Mouse (Mus musculus) frontal cortex, postnatal 14 days (tissue): ENCODE measurements at regions not wholly inside any gene's neighbourhood (a gene's known extent, or its start where the extent isn't known, plus 50 kb on each side); places are given as distances from the start of the nearest gene placed in this dataset.

Experiments used
- DNase-seq, 2 experiments: peaks; one replicate each; pipeline ENCODE4 v3.0.0; 2022; ENCODE audit warnings: low spot score in 2 of 2

DNA sequence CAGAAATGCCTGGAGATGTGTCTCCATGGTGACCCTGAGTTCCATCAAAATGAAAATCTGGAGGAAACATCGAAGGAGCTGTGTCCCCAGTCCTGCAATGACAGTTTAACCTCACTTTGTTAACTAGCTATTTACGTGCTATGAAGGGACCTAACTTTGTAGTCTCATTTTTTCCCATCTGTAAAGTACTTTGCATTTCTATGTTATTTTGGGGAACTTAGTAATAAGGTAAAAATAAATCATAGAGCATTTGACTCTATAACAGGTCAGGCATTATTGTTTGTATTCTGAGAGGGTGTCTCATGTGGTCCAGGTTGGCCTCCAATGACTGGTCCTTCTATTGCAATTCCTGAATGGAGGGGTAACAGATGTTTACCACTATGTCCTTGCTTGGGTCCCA lies 513.6 kb upstream of the Adgrl2 start:
- no peak for DNase-seq

DNA sequence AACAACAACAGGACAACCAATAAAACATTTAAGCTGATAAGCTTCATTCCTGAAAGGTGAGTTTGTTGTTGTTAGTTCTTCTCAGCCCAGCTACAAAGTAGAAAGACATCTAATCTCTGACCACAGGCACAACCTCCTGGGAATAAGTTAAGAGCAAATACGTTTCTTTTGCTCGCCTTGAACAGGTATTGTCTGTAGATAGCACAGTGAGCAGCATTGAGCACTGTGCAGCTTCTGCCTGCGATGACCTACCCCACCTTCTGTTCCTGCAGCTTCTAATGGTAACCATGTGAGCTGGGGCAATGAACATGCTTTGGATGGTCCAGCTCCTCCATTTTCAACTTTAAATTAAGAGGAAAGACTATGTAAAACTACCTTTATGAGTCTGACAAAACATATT lies 509.8 kb upstream of the Adgrl2 start:
- no peak for DNase-seq

DNA sequence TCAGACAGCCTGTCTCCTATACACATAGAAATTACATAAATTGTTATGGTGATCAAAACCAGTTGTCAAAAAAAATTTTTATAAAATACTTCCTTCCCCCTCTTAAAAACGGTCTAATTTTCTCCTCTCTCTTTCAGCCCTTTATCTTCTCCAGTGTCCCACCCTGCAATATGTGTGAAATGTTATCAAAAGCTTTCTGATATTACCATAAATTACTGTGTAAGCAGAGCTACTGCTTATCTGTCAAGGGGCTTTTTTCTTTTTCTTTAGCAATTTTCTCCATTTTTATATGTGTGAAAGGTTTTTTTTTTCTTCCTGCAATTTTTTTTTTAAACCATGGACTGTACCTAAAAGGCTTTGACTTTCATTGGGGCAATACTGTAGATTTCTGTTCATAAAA lies 508.4 kb upstream of the Adgrl2 start:
- no peak for DNase-seq

DNA sequence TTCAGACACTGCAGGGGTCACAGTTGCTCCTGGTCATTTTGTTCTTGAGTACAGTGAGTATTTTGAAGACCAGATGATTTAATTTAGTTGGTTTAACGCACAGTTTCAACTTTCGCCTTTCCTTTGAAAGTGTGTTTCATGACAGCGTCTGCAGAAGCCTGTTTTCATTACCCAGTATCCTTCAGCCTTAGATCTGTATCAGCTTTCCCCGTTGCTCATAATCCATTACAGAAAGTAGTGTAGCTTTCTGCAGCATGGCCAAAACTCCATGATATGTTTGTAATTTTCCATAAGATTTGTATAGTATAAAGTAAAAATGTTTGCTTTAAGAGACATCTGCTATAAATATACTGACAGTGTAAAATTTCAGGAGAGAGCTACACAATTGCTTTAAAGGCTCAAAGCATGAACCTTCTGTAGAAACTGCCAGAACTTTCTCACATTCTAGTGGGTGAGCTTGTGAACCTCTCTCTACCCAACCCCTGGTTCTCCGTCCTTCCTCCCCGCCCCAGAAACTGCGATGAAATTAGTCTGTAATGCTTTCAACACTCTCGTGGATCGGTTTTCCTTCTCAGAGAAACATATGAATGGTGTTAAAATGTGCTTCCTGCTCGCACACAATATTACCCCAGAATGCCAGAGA lies 506.6 kb upstream of the Adgrl2 start:
- DNase-seq = no peak

DNA sequence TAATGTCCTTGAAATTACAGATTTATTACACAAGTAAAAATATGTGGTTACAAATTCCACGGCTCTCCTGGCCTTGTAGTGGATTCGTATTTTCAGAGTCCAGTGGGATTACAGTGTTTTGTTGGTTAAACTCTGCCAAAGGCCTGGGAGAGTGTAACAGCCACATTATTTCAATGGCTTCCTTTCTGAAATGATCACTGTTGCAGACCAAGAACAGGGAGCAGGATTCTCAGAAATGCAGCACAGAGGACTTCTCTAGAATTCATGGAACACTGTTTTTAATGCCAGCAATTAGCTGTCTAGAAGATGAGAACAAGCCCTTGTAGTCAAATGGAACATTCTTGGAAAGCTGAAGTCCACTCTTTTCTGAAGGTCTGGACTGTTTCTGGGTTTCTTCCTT lies 505.8 kb upstream of the Adgrl2 start:
- no peak for DNase-seq

DNA sequence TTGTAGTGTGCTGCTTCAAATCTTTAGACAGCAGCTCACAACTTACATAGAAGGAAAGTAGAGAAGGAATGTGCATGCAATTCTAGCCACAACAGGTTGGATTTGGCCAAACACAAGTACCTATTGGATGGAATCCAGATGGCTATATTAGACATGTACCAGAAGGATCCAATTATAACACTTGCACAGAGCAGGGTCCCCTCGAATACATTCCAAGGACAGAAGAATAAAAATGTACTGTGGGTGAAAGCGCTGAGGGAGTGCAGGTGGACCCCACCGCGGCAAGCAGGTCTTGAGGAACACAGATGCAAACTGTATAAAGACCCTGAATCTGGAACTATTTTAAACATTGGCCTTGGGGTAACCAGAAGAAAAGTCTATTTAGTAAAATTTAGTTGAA lies 497.8 kb upstream of the Adgrl2 start:
- DNase-seq = no peak

DNA sequence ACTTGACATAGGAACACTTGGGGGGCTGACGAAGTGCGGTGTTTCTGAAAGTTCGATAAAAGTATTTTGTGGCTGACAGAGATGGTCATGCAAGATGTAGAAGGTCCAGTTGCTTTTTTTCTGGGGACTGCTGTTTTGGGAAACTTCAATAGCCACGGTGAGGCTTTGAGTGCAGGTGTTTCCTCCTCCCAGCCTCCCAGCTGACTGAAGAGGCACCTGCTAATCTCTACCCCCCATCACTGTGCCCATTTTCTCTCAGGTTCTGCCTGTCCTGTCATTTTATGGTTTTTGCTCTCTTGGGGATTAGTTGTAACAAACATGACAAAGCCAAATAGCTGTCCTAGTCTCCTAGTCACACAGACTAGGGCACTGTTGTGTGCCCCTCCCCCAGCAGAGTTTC lies 495.1 kb upstream of the Adgrl2 start:
- DNase-seq = no peak

DNA sequence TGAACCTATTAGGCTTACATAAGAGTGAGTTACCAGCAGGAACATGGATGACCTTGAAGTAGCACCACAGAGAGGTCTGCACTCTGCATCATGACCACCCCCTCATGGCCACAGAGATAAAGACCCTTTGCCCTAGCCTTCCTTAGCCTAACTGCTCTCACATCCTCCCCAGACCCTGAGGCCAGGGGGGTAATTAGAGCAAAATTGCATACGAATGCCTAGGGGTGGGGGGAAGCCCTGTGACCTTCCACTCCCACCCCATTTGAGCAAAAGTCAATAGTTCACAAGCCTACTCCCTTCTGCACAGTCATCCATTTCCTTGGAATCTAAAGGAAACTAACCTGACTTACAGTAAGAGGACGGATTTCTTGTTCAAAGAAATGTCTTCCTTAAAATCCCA lies 494.0 kb upstream of the Adgrl2 start:
- no peak for DNase-seq

DNA sequence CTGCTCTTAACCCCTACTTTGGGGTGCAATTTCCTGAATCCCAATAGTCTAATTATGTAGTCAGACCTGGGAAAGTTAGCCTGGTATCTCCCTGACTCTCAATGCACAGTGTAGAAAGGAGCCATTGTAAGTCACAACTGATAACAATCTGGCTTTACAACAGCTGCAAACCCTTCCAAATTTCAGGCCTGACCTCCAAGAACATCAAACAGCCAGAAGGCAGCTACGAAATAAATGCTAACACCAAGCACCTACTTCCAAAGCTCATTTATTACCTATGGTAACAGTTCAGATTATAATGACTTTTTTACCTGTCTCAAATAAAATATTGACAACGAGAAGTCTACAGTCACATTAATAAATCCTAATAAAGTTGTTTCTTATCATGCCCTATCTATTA lies 485.8 kb upstream of the Adgrl2 start:
- DNase-seq = no peak

DNA sequence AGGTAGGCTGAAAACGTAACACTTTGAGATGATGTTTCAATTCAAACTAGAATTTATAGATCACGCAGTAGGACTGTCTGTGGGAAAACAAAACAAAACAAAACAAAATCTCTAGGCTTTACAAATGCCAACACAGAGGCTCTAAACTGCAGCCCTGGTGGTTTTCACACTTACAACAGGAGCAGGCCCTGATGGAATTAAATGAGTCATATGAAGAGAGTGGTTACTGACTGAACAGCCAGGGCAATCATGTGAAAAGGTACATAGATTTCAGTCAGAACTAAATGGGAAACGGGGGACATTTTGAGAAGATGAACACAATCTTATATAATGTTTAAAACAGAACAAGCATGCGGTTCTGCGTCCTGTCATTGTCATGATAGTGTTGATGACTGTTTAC lies 476.6 kb upstream of the Adgrl2 start:
- DNase-seq = no peak

DNA sequence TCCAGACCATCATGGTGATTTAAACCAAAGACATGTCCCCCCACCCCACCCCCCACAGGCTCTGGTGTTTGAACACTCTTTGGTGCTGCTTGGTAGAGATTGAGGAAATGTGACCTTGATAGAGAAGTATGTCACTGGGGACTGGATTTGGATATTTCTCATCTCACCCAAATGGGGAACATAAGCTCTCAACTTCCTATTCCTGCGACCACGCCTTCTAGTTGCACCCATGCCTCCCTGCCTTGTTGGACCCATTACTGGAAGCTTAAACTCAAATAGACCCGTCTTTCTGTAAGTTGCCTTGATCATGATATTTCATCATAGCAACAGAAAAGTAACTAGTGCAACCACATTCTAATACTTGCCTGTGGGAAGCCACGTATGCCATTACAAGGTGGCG lies 474.2 kb upstream of the Adgrl2 start:
- no peak for DNase-seq

DNA sequence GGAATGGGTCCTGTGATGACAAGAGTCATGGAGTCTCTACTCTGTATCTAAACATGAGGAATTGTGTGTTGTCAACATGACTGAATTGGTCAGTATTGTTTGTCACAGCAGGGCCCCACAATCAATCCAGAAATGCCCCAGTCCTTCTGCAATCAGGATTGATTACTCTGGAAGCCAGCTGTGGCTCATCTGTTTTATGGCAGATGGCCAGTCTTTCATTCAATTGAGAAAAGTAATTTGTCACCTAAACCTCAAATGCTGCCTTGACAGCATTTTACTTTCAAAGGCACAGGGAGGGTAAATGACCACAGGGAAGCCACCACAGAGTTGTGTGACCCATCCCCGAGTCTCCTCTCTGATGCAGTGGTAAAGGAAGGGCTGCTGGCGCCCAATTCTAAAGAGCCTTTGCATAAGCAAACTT lies 471.8 kb upstream of the Adgrl2 start:
- no peak for DNase-seq

DNA sequence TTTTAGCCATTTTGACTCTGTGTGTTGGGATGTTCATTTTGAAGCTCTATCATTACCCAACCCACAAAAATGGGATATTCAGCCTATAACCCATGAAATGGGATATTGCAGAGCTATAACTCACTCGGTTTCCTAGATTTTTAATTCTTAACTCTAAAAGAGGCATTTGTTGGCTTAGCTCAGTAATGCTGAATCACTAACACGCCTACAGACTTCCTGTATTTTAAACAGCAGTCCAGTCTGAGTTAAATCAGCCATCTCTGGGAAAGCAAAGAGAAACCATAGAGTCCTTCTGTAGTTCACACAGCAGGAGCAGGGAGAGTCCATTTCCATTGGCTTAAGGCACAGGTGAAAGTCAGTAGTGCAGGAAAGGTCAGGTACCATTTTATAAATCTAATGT lies 471.3 kb upstream of the Adgrl2 start:
- DNase-seq = no peak

DNA sequence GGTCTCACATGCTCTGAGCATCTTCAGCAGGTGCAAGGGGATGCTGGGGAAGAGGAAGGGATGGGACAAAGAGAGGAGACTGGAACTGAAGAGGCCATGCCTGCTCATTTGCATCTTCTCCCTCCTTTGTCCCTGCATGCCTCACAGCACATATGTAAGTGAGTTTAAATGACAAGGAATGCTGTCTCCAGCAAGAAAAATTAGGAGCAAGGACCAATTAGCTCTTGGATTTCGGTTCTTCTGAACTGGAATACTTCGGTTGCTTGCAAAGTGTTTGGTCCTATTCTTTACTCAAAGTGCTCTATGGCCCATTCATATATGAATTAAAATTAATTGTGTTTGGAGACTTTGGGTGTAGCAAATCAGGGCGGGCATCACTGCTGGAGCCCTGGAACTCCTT lies 459.0 kb upstream of the Adgrl2 start:
- DNase-seq = no peak

DNA sequence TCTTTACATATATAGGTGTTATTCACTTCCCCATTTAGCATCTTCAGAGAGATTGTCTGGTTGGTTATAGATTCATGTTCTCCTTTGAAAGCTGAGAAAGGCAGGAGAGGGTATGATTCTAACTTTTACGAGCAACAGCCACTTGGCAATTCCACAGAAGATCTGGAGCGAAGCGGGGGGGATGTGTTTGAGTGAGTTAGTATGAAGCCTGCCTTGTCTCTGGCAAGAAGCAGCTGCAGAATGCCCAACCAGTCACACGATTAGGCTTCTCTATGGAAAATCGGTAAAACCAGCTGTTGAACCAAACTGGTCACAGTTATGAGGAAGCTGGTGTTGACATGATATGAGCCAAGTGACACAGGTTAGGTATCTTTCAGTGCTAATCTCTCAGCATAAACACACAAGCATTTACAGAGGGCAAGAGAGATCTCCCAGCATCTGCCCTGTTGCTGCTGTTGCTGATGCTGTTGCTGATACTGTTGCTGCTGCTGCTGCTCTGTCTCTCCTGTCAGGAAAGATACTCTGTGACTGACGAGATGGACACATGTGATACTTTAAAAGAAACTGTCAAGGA lies 455.7 kb upstream of the Adgrl2 start:
- DNase-seq = no peak

DNA sequence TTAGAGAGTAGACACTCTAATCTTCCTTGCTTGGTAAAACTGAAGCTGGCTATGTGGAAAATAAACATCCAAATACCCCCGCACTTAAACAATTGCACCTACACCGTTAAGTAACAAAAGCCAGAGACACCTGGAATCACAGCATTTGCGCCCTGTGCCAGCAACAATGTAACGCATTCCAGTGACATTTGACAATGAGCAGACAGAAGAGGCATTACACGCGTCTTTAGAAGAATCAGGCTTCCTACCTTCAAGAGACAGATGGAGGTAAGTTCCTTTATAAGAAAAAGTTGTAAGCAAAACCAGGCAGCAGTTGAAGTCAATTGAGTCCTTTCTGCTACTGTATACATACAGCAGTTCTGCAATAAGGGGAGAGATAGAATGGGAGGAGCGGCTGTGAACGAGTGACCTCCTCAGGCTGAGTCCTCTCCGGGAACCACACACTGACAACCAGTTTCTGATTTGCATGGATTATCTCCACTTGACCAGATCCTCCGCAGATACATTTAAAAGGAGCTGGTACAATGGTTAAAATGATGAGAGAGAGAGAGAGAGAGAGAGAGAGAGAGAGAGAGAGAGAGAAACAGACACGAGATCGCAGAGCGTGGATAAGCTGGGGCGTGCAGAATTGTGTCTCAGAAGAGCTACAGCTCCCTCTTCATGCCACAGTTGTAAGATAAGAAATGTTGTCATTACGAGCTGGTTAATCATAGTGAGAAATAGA lies 454.7 kb upstream of the Adgrl2 start:
- no peak for DNase-seq

DNA sequence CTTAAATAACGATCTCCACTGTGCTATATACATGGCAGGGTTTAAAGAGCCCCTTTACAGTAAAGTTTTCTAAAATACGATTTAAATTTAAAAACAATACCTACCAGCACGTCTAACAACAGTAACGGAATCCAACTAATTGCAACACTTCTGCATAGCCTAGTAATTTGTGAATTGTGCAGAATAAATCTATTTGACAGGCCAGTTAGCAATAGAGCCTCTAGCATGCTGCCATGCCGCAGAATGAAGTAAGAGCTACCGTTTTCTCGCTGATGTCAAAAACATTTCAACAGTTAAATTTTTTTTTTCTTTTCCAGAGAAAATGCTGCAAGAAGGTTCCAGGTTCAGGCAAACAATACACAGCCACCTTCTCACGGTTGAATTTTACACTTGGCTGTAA lies 454.0 kb upstream of the Adgrl2 start:
- no peak for DNase-seq

DNA sequence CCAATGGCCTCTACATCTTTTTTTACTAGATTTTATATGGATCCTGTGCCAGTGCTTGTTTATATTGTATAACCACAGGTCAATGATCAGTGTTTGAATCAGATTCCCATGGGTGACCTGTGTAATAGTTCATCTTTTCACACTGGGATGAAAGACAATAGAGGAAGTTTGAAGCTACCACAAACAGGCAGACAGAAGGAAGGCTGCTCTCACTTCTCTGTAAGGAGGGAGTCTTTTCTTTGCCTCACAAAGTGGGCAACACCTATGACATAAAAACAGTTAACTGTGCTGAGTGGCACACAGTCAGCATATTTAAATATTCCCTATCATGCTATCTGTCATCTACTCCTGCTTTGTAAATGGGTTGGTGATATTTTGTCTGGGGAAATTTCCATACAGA lies 450.9 kb upstream of the Adgrl2 start:
- no peak for DNase-seq

DNA sequence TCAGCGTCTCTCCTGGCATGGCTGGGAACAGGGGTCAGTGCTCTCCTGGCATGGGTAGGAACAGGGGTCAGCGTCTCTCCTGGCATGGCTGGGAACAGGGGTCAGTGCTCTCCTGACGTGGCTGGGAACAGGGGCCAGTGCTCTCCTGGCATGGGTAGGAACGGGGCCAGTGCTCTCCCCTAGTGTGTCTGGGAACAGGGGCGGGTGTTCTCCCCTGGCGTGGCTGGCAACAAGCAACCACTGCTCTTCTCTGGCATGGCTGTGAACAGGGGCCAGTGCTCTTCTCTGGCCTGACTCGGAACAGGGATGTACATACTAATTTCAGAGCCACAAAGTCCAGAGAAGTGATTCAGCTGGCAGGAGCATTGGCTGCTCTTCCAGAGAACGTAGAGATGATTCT lies 447.4 kb upstream of the Adgrl2 start:
- DNase-seq = no peak

DNA sequence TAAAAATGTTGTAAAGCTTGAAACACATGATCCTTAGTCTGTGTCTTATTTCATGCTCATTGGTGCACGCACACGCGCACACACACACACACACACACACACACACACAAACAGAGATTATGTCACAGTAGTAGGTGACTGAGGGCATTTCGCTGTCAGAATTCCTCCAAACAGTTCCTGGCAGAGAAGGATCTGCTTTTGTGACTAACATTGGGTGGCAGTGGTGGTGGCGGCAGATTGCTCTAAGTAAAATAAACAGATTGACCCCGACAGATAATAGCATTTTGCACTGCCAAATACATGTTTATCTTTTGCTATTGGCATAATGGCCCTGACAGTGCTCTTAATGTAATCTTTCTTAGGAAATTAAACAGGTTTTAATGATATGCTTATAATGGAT lies 446.6 kb upstream of the Adgrl2 start:
- DNase-seq = no peak

DNA sequence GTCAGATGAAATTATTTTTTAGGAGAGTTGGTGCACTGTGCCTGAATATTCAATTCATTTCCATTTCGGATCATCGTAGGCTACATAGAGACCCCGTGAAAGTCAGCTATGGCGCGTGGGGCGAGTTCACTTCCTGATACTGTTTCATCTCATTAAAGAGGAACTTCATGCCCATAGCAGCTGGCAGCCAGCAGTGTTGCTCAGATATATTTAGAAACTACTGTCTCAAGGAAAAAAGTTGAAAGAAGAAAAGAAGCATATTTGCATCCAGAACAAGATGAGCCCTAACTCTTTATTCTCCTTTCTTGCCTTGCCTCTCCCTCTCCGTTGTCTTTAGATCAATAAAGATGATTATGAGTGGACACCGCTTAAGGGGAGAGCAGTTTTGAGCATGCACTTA lies 446.1 kb upstream of the Adgrl2 start:
- no peak for DNase-seq

DNA sequence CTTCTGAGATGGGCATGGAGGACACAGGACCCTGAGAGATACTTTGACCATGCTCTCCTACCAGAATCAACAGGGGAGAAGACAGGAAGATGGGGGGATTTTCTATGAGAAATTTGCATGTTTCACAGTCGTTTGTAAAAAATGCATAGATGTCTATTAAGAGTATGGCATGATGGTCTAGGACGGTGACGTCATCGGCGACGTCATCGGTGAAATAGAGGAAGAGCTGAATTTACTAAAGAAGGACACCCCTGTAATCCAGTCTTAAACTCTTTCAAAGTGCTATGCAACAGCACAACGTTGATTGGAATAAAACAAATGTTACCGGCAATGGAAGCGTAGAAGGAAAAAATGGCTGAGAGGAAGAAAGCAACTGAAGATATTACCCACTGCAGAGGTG lies 441.4 kb upstream of the Adgrl2 start:
- no peak for DNase-seq

DNA sequence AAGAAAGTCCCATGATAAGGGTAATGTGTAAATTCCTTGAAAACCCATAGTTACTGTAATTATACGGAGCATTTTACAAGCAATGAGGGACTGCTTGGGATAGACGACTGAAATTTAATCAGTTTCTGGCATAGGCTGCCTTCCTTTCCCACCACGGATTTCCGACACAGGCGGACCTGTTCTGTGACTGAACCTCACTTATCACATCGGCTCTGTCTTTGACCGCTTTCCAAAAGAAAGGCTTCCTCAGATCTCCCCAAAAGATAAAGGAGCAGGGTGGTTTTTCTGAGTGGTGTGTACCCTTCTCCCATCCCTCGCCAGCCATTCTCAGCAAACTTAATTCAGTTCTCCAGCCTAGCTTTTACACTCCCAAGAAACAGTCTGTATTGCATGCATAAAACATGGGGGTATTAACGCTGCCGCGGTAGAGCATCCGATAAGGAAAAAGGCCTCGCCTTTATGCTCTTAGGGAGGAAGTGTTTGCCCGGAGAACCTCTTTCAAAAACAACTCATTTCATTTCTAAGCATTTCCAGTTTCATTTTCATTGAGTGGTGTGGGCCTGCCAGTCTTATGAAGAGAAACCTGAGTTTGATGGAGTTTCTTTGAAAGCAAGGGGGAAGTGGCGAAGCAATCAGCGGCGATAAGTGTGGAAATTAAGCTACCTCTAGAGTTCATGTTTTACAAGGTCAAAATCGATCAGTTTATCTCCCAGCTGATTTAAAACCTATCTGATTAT lies 435.8 kb upstream of the Adgrl2 start:
- DNase-seq = no peak
